Comparison of ENCODE assay signal across 12 mouse cellular contexts in the genomic region with DNA sequence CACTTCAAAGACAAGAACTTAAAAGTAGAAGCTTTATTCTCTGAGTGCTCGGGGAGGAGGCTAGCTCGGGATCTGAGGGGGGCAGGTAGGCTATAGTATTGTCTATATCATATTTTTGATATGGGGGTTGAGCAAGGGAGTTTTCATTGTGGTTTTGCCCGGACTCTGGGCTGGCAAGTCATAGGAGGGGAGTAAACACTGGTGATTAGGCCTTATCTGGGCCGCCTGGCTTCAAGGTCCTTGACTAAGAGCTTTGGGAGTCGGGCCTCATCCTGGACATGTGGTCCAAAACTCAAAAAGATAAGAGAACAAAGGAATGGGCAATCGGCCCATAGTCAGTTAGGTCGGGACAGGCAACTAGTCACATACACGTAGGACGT. TPM values are rescaled to one million over a fixed set of nuclear protein-coding genes. Genes with fewer than 3 reads are reported as not detected.
DNase-seq lines count a peak whose midpoint lies in the region; ATAC-seq lines count a peak whose summit lies in the region.
"Had no signal": no experiment of that assay in that cellular context is flagged by ENCODE, and none has a peak within 500 bp of the region (broad histone marks: within the 10 kb centered on the region; RNA-seq: fewer than 3 reads in every experiment).

No protein-coding gene starts in this region.

- WGBS in heart, embryonic 10.5 days: 22% methylated on average over 9 of the region's 9 CpGs
- 60% methylated on average over 9 of the region's 9 CpGs for WGBS in stomach, embryonic 14.5 days
- WGBS in kidney, embryonic 16.5 days: 76% methylated on average over 9 of the region's 9 CpGs
- WGBS in limb, embryonic 10.5 days: 80% methylated on average over 9 of the region's 9 CpGs

- H3K4me1 ChIP-seq in heart, embryonic 10.5 days: peaks cover 61% of the 10 kb centered on the region
- peaks cover 11% of the 10 kb centered on the region for H3K4me1 ChIP-seq in stomach, embryonic 14.5 days (ENCODE audit: control insufficient read depth, insufficient read depth, low read length)
- H3K4me1 ChIP-seq in kidney, embryonic 16.5 days (ENCODE audit: insufficient read depth, low read length): peaks cover 15% of the 10 kb centered on the region
- H3K4me1 ChIP-seq in limb, embryonic 10.5 days: peaks cover 16% of the 10 kb centered on the region

- H3K27me3 ChIP-seq in heart, embryonic 10.5 days (ENCODE audit: insufficient read depth, poor library complexity, severe bottlenecking): no peaks in the 10 kb centered on the region
- H3K27me3 ChIP-seq in stomach, embryonic 14.5 days (ENCODE audit: control insufficient read depth, insufficient read depth, low read length): no peaks in the 10 kb centered on the region
- H3K27me3 ChIP-seq in kidney, embryonic 16.5 days (ENCODE audit: insufficient read depth, low read length): no peaks in the 10 kb centered on the region
- peaks cover 5% of the 10 kb centered on the region for H3K27me3 ChIP-seq in limb, embryonic 10.5 days (ENCODE audit: low read depth, poor library complexity, severe bottlenecking)
- H3K27me3 ChIP-seq: Patski had no signal

- peaks cover 40% of the 10 kb centered on the region for H3K36me3 ChIP-seq in heart, embryonic 10.5 days
- H3K36me3 ChIP-seq in stomach, embryonic 14.5 days (ENCODE audit: control insufficient read depth, insufficient read depth, low read length): peaks cover 3% of the 10 kb centered on the region; the same call in 1 of the 2 replicates
- H3K36me3 ChIP-seq in kidney, embryonic 16.5 days (ENCODE audit: insufficient read depth, low read length): no peaks in the 10 kb centered on the region
- H3K36me3 ChIP-seq in limb, embryonic 10.5 days: no peaks in the 10 kb centered on the region

- peak; percentile 94 for DNase-seq in heart, embryonic 10.5 days (ENCODE audit: low spot score)
- DNase-seq in heart, adult 9 months (ENCODE audit: low spot score in 2 of 2): no peak
- DNase-seq in MEL-GATA-1-ER (ENCODE audit: extremely low read depth, low read depth): peak; percentile 96
- peak; percentile 61 for DNase-seq in heart, postnatal 4 days
- no peak for DNase-seq in cerebellum, adult 11 months
- DNase-seq in limb, embryonic 10.5 days (ENCODE audit: low spot score): no peak
- DNase-seq: B cell, adult 2 months; gastrocnemius, adult 2 months had no signal

- peak overlapping the region; percentile 83 for H3K27ac ChIP-seq in heart, embryonic 10.5 days
- H3K27ac ChIP-seq in stomach, embryonic 14.5 days (ENCODE audit: low read length): no peak overlapping the region
- H3K27ac ChIP-seq in kidney, embryonic 16.5 days (ENCODE audit: low read length): no peak overlapping the region
- H3K27ac ChIP-seq in limb, embryonic 10.5 days: no peak overlapping the region
- H3K27ac ChIP-seq: gastrocnemius, adult 2 months; hindbrain, embryonic 14.5 days had no signal

- no peak overlapping the region for H3K4me2 ChIP-seq in stomach, embryonic 14.5 days (replicated peaks; ENCODE audit: low read depth, low read length)
- H3K4me2 ChIP-seq in kidney, embryonic 16.5 days (replicated peaks; ENCODE audit: low read depth, low read length): no peak overlapping the region
- H3K4me2 ChIP-seq: hindbrain, embryonic 14.5 days had no signal

- H3K4me3 ChIP-seq in heart, embryonic 10.5 days: no peak overlapping the region; the same call in 1 of the 2 replicates
- no peak overlapping the region for H3K4me3 ChIP-seq in stomach, embryonic 14.5 days (ENCODE audit: low read depth, low read length)
- no peak overlapping the region for H3K4me3 ChIP-seq in kidney, embryonic 16.5 days (ENCODE audit: low read length)
- H3K4me3 ChIP-seq in limb, embryonic 10.5 days: no peak overlapping the region
- H3K4me3 ChIP-seq: gastrocnemius, adult 2 months had no signal

- peak; percentile 60; the same call in 1 of the 2 replicates for ATAC-seq in stomach, embryonic 14.5 days (ENCODE audit: insufficient number of reproducible peaks, insufficient read depth, low FRiP score, low read depth)
- ATAC-seq in kidney, embryonic 16.5 days (ENCODE audit: low FRiP score, low TSS enrichment): no peak
- ATAC-seq: Patski had no signal

- no peaks in the 10 kb centered on the region for H3K9me3 ChIP-seq in heart, embryonic 10.5 days
- no peaks in the 10 kb centered on the region for H3K9me3 ChIP-seq in stomach, embryonic 14.5 days (ENCODE audit: control insufficient read depth, low read depth, low read length)
- no peaks in the 10 kb centered on the region for H3K9me3 ChIP-seq in kidney, embryonic 16.5 days (ENCODE audit: low read length)
- no peaks in the 10 kb centered on the region for H3K9me3 ChIP-seq in limb, embryonic 10.5 days (replicated peaks)

- no peak overlapping the region for H3K9ac ChIP-seq in stomach, embryonic 14.5 days (replicated peaks; ENCODE audit: low read depth, low read length)
- H3K9ac ChIP-seq in kidney, embryonic 16.5 days (replicated peaks; ENCODE audit: low read length): no peak overlapping the region
- H3K9ac ChIP-seq: hindbrain, embryonic 14.5 days had no signal

RNA-seq across cellular contexts. Expression of gene Myl9, which starts 8.1 kb away (rescaled TPM):
- 1,471 and 1,998 TPM in 2 replicates for polyA plus RNA-seq in heart, embryonic 10.5 days (2016; fragmentation: Nextera tagmentation; extraction: Ambion mirVana)
- total RNA-seq in heart, postnatal 4 days (2021): 1,000 to 10,000 TPM; 1,178 to 1,267 TPM
- polyA plus RNA-seq in stomach, embryonic 14.5 days (2014; fragmentation: Nextera tagmentation; extraction: Ambion mirVana): 1,732 and 1,736 TPM in 2 replicates
- polyA plus RNA-seq in kidney, embryonic 16.5 days (2015; fragmentation: Nextera tagmentation; extraction: Ambion mirVana): 447 and 578 TPM in 2 replicates
- polyA plus RNA-seq in limb, embryonic 10.5 days (2016; fragmentation: Nextera tagmentation; extraction: Ambion mirVana): 30.1 and 62.7 TPM in 2 replicates

RNA-seq across cellular contexts. Expression of gene Tgif2, which starts 56.5 kb away (rescaled TPM):
- polyA plus RNA-seq in heart, embryonic 10.5 days (2016; fragmentation: Nextera tagmentation; extraction: Ambion mirVana): 48.4 and 62.3 TPM in 2 replicates
- total RNA-seq in heart, postnatal 4 days (2021): 10 to 100 TPM; 18.2 to 19.3 TPM
- 67.1 and 73.7 TPM in 2 replicates for polyA plus RNA-seq in stomach, embryonic 14.5 days (2014; fragmentation: Nextera tagmentation; extraction: Ambion mirVana)
- polyA plus RNA-seq in kidney, embryonic 16.5 days (2015; fragmentation: Nextera tagmentation; extraction: Ambion mirVana): 69.5 and 71.1 TPM in 2 replicates
- 104 and 109 TPM in 2 replicates for polyA plus RNA-seq in limb, embryonic 10.5 days (2016; fragmentation: Nextera tagmentation; extraction: Ambion mirVana)

Comparison
In these comparisons a context has a peak if more than half of its experiments do, and no peak if none do; other contexts are left out.
1. DNase-seq: peak in heart, embryonic 10.5 days (single experiment), MEL-GATA-1-ER (single experiment) and heart, postnatal 4 days (single experiment); none in heart, adult 9 months (0 of 2), cerebellum, adult 11 months (single experiment) and limb, embryonic 10.5 days (single experiment).